Mouse (Mus musculus) natural killer cell, adult 2 months (primary cell): ENCODE measurements at regions not wholly inside any gene's neighbourhood (a gene's known extent, or its start where the extent isn't known, plus 50 kb on each side); places are given as distances from the start of the nearest gene placed in this dataset.

Experiments used
- DNase-seq, 2 experiments: peaks; one replicate each; pipeline ENCODE4 v3.0.0; 2022; ENCODE audit warnings: low spot score in 2 of 2

- DNase-seq, result no peak
These were observed 576.7 kb downstream of the 9430069I07Rik start for GRCm38 (mm10) chr15:33780960-33781359.

- no peak for DNase-seq
These were observed 598.2 kb downstream of the 9430069I07Rik start for GRCm38 (mm10) chr15:33759496-33759895.

GRCm38 (mm10) chr15:33758771-33759170, 598.9 kb downstream of the 9430069I07Rik start:
- DNase-seq, result no peak
